Mouse (Mus musculus): ENCODE data around the gene Elmod1.

- TF ChIP-seq CTCF (IDR thresholded peaks at IDR 0.05; ENCODE audit: low read depth) (no peak), EP300 (IDR thresholded peaks at IDR 0.05; ENCODE audit: low read depth) (no peak)
Observed at GRCm38 (mm10) chr9:53899836-53900235, 75.3 kb downstream of the Elmod1 start.
